Mouse (Mus musculus): ENCODE measurements at regions not wholly inside any gene's neighbourhood (a gene's known extent, or its start where the extent isn't known, plus 50 kb on each side); places are given as distances from the start of the nearest gene placed in this dataset.
"Not testable (repeated sequence)": the region's sequence is repeated elsewhere in the genome, so short reads cannot be mapped to it uniquely, and the experiment has no call there.

DNA sequence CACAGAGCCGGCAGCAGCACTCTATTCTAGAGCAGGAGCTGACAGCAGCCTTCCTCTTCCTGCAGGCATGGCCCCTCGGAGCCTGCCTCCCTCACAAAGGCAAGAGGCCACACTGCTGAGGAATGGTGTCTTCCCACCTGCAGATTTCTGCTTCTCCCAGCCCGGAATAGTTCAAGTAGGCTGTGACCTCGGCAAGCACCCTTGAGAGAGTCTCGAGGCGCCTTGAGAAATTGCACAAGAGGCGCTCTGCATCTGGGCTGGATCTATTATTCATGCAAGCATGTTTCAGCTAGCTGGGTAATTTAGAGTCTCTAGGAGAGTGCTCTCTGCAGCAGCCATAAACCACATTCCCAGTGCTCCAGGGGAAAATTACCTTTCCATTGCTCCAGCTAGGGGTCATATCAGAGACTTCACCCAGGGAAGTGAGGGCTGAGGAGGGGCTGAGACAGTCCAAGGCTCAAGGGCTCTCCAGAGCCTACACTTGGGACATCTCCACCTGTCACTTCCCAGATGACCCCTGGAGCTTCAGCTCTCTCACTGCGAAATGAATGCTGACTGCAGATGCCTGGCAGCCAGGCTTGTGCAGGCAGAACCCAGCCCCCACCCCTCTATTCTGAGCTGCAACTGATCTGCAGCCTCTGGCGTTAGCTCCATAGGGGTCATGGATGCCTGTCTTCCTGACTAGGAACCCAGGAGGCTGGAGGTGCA lies 247.9 kb upstream of the Myt1l start:
- no peak for DNase-seq (ENCODE audit: low spot score)

- no peak for DNase-seq (ENCODE audit: low spot score)
Measured at GRCm38 (mm10) chr12:29280861-29281630, 247.1 kb upstream of the Myt1l start.

- DNase-seq (ENCODE audit: low spot score), result no peak
Measured at GRCm38 (mm10) chr12:29288801-29289200, 239.4 kb upstream of the Myt1l start.

DNA sequence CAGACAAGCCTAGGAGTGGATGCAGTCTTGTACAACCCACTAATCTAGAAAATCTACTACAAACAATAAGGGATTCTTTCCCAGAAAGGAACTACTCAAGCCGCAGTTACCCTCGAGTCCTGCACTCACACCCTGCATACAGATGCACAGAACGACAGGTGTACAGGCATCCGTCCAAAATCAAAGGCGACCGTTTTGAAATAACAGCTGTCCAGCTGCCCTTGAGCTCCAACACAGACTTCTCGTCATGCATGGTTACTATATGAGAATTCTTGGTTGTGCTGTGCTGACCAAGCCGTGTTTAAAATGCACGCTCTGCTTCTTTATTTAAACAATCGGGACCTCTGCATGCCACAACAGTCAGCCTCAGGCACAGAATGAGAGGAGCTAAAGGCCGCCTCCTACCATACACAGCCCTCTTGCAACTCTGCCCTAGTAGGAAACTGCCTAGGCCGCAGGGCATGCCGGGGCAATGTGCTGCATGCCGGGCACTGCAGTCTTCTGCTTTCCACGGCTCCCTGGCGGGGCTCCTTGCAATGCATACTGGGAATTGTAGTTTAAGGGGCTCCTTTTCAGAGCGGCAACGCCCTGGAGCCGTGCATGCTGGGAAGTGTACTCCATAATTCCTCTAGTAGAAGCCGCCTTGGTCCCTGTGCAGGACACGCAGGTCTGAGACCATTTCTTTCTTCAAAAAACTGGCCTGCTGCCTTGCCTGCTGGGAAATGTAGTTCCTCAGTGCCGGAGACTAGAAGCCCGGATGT lies 237.4 kb upstream of the Myt1l start:
- peak; percentile 98 for DNase-seq (ENCODE audit: low spot score)

DNA sequence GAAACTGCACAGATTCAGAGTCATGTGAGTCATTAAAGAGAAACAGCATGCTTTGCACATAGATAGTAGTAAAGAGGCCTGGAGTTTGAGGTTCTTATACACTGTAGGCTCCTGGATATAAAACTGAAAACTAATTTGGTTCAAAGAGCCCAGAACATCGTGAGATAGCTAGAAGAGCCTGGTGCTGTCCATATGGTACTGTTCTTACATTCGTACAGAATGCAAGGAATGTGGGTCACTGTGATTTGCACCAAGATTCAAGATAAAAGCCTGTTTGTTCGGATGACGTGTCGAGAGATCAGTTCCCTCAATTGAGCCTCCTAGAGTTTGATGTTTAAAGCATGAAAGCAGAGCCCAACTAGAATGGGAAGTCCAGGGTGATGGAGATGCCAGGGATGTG lies 230.2 kb upstream of the Myt1l start:
- no peak for DNase-seq (ENCODE audit: low spot score)

DNA sequence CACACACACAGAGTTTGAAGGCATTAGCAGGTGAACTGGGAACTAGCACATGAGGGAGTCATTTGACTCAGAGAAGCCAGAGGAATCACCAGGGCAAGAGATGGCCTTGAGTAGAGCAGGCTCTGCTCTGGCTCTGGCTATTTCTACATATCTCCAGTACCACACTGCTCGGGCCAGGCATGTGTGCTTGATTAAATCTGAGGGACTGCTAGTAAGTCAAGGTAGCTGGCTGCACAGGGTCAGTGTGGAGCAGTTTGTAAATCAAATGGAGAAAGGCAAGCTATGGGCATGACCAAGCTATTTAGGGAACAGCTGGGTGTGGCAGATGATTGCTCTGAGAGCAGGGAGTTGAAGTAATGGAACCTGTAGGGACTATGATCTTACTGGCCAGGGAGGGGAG lies 212.5 kb upstream of the Myt1l start:
- no peak for DNase-seq (ENCODE audit: low spot score)

- DNase-seq (ENCODE audit: low spot score), result no peak
Measured at GRCm38 (mm10) chr12:29321468-29321867, 206.7 kb upstream of the Myt1l start.

DNA sequence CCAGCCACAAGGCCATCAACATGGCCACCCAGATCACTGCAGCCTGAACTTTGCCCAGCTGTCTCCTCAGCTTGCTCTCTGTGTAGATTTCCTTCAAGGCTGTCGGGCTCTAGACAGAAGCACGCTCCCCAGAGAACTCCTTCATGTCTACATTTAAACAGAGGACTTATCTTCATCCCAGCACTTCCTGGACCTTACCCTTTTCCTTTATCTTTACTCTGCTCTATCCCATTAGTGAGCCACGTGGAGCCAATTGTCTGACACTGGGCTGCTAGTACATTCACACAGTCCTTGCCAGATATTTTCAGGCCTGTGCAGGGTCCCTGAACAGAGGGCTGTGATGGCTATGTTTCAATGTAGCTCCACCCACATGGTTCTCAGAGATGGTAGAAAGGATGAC lies 204.7 kb upstream of the Myt1l start:
- no peak for DNase-seq (ENCODE audit: low spot score)

DNA sequence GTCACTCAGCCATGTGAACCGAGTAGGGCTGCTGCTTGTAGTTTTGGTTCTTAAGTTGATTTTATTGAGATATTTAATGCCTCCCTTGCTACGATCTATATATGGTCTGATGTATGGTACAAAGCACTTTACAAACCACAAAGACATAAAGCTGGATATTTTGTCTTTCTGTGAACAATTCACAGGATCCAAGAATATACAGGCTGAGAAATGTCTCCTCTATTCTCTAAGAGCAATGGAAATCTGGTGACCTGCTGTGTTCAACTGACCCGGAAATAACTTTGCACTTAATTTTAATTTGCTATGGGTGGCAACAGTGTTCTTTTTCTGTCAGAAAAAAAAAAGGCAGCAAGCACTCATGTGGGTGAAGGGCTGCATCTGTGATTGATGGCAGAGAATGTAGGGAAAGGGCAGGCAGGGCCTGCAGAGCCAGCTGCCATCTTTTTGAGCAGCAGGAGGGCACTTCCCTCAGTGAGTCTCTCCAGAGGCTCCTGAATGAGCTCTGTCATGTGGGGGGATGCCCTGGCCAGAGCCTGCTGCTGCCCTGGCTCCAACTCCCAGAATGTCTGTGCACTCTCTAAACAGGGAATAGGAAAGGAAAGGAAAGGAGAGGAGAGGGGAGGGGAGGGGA lies 192.2 kb upstream of the Myt1l start:
- no peak for DNase-seq (ENCODE audit: low spot score)

DNA sequence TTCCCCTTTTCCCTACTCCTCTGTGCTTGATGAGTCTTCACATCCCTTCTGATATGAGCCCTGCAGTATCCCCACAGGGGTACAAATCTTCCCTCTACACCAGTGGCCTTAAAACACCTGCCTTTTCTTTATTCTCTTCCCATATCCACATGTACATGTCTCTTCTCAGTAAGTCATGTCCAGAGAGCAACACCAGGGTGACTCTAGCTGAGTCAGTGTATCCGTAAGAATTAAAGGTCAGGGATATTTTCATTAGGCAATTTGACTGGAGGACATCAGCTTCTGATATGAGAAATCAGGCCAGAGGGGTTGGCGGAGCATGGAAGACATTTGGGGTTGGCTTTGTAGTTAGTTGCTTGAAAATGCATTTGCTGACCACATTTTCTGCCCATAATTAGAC lies 190.8 kb upstream of the Myt1l start:
- DNase-seq (ENCODE audit: low spot score), result no peak

- no peak for DNase-seq (ENCODE audit: low spot score)
Measured at GRCm38 (mm10) chr12:29341388-29341995, 186.7 kb upstream of the Myt1l start.

GRCm38 (mm10) chr12:29343147-29343852 lies 184.9 kb upstream of the Myt1l start:
- DNase-seq (ENCODE audit: low spot score), result no peak

DNA sequence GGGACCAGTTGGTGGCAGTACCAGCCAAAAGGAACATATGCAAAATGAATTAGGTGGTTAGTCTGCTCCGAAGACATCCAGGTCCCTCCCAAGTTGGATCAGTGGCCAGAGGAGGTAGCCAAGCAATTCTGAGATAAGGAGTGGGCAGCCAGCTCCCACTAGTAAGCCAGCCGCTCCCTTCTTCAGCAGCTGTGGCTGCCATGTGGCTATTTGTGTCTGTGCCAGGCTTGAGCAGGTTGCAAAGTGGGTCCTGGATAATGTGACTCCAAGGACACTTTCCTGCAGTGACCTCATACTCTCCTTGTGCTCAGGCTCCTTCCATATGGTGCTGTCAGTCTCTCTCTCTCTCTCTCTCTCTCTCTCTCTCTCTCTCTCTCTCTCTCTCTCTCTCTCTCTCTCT lies 179.5 kb upstream of the Myt1l start:
- no peak for DNase-seq (ENCODE audit: low spot score)

DNA sequence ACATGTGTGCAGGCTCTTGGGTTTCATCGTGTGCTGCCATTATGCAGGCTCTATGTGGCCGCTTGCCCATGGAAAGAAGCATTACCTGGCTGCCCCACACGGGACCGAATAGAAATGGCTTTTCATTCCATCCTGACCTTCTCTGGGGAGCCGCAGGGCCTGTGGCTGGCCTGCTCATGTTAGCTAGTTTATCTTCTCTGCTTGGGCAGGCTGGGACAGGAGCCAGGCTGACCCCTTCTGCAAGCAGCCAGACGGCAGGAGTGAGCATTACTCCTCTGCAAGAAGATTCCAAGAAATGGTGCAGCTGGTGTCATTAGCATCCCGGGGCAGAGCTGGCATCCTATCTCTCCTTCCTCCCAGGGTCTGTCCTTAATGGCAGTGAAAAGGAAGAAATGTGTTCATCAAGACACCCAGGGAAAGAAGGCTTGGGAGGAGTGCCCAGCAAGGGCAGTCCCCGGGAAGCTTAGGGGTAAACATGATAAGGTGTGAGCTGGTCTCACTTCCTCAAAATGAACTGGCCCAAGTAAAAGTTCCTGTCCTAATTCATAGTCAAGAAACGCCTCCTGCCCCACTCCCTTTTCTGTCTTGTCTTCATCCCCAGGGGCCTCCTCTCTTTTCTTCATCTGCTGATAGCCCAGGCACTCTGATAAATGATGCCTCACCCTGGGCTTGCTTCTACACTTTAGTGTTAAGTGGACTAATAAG lies 178.9 kb upstream of the Myt1l start:
- no peak for DNase-seq (ENCODE audit: low spot score)

GRCm38 (mm10) chr12:29353777-29354496 lies 174.2 kb upstream of the Myt1l start:
- no peak for DNase-seq (ENCODE audit: low spot score)

GRCm38 (mm10) chr12:29354816-29355215 lies 173.4 kb upstream of the Myt1l start:
- no peak for DNase-seq (ENCODE audit: low spot score)

GRCm38 (mm10) chr12:29356681-29357397 lies 171.3 kb upstream of the Myt1l start:
- no peak for DNase-seq (ENCODE audit: low spot score)

DNA sequence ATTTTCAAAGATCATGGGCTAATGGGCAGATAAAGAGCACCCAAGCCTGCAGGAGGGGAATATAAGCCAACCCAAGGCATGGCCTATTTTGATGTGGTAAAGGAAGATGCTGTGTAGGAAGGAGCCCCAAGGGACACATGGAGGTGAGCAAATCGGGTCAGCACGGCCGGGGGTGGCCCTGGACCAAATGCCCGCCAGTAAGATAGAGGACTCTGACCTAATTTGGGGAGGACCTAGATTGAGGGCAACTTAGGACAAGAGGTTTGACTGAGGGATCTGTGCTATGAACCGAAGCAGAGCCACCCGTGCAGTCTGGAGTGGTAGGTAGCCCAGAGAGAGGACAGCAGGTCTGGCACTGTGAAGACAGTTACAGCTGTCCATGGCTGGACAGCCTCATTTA lies 166.9 kb upstream of the Myt1l start:
- no peak for DNase-seq (ENCODE audit: low spot score)

DNA sequence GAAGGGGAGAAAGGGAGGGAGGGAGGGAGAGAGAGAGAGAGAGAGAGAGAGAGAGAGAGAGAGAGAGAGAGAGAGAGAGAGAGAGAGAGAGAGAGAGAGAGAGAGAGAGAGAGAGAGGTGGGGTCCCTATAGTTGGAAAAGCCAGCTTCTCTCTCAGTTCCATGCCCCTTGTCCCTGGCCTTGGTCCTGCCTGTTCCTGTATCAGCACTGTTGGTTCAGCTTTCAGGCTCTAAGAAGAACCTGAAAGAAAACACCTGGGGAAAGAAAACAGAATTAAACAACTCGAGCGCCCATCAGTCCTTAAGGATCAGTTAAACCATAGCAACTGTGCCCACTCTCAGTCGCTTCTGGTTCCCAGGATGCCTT lies 160.5 kb upstream of the Myt1l start:
- DNase-seq (ENCODE audit: low spot score), result not testable (repeated sequence)
